Mouse (Mus musculus) cerebellum, adult 8-10 months (tissue): ENCODE results near the gene Cntrob.

Experiments used
- DNase-seq: peaks from one replicate; pipeline ENCODE4 v3.0.0; 2022

Gene Cntrob

GRCm38 (mm10) chr11:69323667-69324111, at the start of gene Cntrob, which contains the start of gene Trappc1:
Gene Cntrob, minus strand, starts transcription at chr11:69323775.
Gene Trappc1, plus strand, starts transcription at chr11:69323980.
- peak; percentile 98 for DNase-seq

- no peak for DNase-seq
Measured at GRCm38 (mm10) chr11:69372780-69373170, 49.2 kb upstream of the Cntrob start.

- DNase-seq = peak; percentile 91
Measured at GRCm38 (mm10) chr11:69372056-69372779, 48.6 kb upstream of the Cntrob start.

GRCm38 (mm10) chr11:69371601-69372000, 48.0 kb upstream of the Cntrob start:
- no peak for DNase-seq

- no peak for DNase-seq
Measured at GRCm38 (mm10) chr11:69370817-69371215, 47.2 kb upstream of the Cntrob start.

- no peak for DNase-seq
Measured at GRCm38 (mm10) chr11:69369990-69370816, 46.6 kb upstream of the Cntrob start.

GRCm38 (mm10) chr11:69369215-69369989, 45.8 kb upstream of the Cntrob start, which contains the start of gene Chd3:
Gene Chd3, minus strand, starts transcription at chr11:69369406.
- DNase-seq = no peak

GRCm38 (mm10) chr11:69368356-69369214, 45.0 kb upstream of the Cntrob start:
- DNase-seq = peak; percentile 50

GRCm38 (mm10) chr11:69367616-69368355, 44.2 kb upstream of the Cntrob start:
- peak; percentile 35 for DNase-seq

- DNase-seq = peak; percentile 29
Measured at GRCm38 (mm10) chr11:69366855-69367615, 43.5 kb upstream of the Cntrob start.

GRCm38 (mm10) chr11:69366157-69366854, 42.7 kb upstream of the Cntrob start:
- DNase-seq = peak; percentile 77

- DNase-seq = no peak
Measured at GRCm38 (mm10) chr11:69365722-69366121, 42.1 kb upstream of the Cntrob start.

- DNase-seq = peak; percentile 87
Measured at GRCm38 (mm10) chr11:69364910-69365309, 41.3 kb upstream of the Cntrob start.

- no peak for DNase-seq
Measured at GRCm38 (mm10) chr11:69364376-69364775, 40.8 kb upstream of the Cntrob start.

- no peak for DNase-seq
Measured at GRCm38 (mm10) chr11:69362479-69362878, 38.9 kb upstream of the Cntrob start.

GRCm38 (mm10) chr11:69362021-69362420, 38.4 kb upstream of the Cntrob start:
- no peak for DNase-seq

GRCm38 (mm10) chr11:69357690-69358089, 34.1 kb upstream of the Cntrob start:
- DNase-seq = no peak

- no peak for DNase-seq
Measured at GRCm38 (mm10) chr11:69356544-69356943, 33.0 kb upstream of the Cntrob start.

GRCm38 (mm10) chr11:69346441-69346840, 22.9 kb upstream of the Cntrob start:
- no peak for DNase-seq
